52 mouse cellular contexts compared by ENCODE assay signal in genomic region chr8:19064710-19065109, GRCm38 (mm10). TPM values are rescaled to one million over a fixed set of nuclear protein-coding genes. Genes with fewer than 3 reads are reported as not detected.
"Had no signal": no experiment of that assay in that cellular context is flagged by ENCODE, and none has a peak within 500 bp of the region (broad histone marks: within the 10 kb centered on the region; RNA-seq: fewer than 3 reads in every experiment).

TSS of gene Defb39 (minus strand) at chr8:19064810.

- DNase-seq: heart, postnatal 14 days; heart, postnatal 36 days; heart, postnatal 4 days; kidney, adult 11 months; kidney, adult 18-20 months; kidney, adult 2 months; kidney, adult 8-10 months; kidney, adult 9 months; kidney, postnatal 10 days; kidney, postnatal 14 days; kidney, postnatal 25 days; kidney, postnatal 36 days; kidney, postnatal 4 days; layer of hippocampus, adult 9-11 months; layer of hippocampus, postnatal 36 days had no signal

RNA-seq across cellular contexts. Expression of gene Defb39, which starts in this region (rescaled TPM):
- total RNA-seq: heart, postnatal 14 days; heart, postnatal 25 days; heart, postnatal 36 days; heart, postnatal 4 days; hematopoietic stem cell, adult 5-6 weeks; hindbrain, postnatal 0 days; layer of hippocampus, adult 18-20 months; layer of hippocampus, adult 2 months; layer of hippocampus, adult 8-10 months; layer of hippocampus, postnatal 10 days; layer of hippocampus, postnatal 14 days; layer of hippocampus, postnatal 25 days; layer of hippocampus, postnatal 36 days; left cerebral cortex, adult 18-20 months; left cerebral cortex, adult 2 months; left cerebral cortex, adult 8-10 months had no signal
- polyA plus RNA-seq: heart, embryonic 10.5 days; heart, embryonic 11.5 days; heart, embryonic 12.5 days; heart, embryonic 13.5 days; heart, embryonic 14.5 days; heart, embryonic 15.5 days; heart, embryonic 16.5 days; heart, postnatal 0 days; hindbrain, embryonic 10.5 days; hindbrain, embryonic 11.5 days; hindbrain, embryonic 12.5 days; hindbrain, embryonic 13.5 days; hindbrain, embryonic 14.5 days; hindbrain, embryonic 15.5 days; hindbrain, embryonic 16.5 days; hindbrain, postnatal 0 days; inflammation-experienced regulatory T-cells, adult 6 months; intestine, embryonic 14.5 days; intestine, embryonic 15.5 days; intestine, embryonic 16.5 days; intestine, postnatal 0 days; kidney, adult 2 months; kidney, embryonic 14.5 days; kidney, embryonic 15.5 days; kidney, embryonic 16.5 days; kidney, postnatal 0 days; large intestine, adult 2 months had no signal
